Mouse (Mus musculus): ENCODE measurements at regions not wholly inside any gene's neighbourhood (a gene's known extent, or its start where the extent isn't known, plus 50 kb on each side); places are given as distances from the start of the nearest gene placed in this dataset.

DNA sequence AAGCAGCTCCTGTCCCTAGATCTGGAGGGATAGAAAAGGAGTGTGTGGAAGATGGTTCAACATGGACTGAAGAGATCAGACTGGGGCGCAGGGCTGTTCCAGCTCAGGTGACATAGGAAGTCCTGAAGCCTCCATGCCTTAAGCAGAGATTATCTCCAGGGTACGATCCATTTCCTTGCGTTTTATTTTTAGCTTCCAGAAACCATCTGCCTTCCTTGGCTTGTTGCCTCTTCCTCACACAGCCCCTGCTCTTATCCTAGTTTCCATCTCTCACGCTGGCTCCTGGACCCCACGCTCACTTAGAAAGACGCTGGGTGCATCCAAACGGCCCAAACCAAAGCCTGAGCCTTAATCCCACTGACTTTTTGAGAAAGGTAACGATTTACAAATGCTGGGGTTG lies 206.8 kb upstream of the Daam1 start:
- ChIA-PET CTCF (no interaction called here), POLR2A (interaction anchor here in 1 of 4 experiments (1.4 kb wide), 1 partner anchor 163 kb away, joined by 3 read pairs; no protein-coding TSS in a partner anchor)

DNA sequence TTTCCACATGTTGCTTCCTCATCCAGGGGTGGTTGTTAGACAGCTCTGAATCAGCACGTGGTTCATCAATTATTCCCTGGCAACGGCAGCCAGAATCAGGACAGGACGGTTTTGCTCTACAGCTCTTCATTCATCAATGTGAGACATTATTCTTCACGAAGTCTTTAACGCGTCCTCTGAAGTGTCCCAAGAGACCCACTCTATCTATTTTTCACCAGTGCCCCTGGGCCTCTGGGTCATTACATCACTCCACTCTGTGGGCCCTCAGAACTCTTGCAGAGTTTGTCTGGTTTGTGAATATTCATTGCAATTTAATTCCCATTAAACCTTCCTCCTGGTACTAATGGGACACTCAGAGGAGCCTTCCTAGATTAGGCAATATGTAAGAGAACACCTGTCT lies 206.2 kb upstream of the Daam1 start:
- ChIA-PET POLR2A (no interaction called here), CTCF (no interaction called here)

DNA sequence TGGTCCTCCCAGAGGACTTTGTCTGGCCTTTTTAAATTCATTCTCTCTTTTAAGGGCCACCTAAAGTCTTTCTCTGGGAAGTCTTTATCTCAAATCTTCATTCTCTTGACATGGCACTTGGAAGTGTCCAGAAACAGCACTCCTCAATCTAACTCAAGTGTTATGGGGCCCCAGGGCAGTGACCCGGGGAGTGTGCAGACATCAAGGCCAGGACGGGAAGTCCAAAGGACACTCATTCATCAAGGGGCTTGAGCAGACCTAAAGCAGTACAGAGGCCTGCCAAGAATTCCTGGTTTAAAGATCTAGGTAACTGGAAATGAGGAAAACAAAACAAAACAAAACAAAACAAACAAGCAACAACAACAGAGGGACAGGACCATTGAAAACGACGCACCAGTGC lies 205.8 kb upstream of the Daam1 start:
- ChIA-PET POLR2A (interaction anchor here in 1 of 4 experiments (0.7 kb wide), 1 partner anchor 623 kb away, joined by 4 read pairs; no protein-coding TSS in a partner anchor), CTCF (no interaction called here)

DNA sequence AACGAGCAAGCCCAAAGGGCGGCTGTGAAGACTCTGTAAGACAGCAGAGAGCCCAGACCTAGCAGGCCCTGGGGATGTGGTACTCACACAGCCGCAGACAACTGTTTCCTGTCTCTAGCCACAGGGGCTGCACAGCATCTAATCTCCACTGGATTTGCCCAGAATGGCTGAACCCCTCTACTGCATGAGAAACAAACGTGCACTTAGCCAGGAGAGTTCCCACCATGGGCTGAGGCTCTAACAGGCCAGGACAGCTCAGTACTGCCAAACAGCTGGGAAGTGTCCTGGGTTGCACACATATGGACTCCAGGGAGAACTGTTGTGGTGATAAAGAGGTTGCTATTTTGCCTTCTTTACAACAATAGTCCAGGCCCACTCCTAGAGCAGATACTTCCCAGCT lies 204.1 kb upstream of the Daam1 start:
- ChIA-PET CTCF (no interaction called here), POLR2A (interaction anchor here in 1 of 4 experiments (0.5 kb wide), 1 partner anchor 24 kb away, joined by 3 read pairs; no protein-coding TSS in a partner anchor)

DNA sequence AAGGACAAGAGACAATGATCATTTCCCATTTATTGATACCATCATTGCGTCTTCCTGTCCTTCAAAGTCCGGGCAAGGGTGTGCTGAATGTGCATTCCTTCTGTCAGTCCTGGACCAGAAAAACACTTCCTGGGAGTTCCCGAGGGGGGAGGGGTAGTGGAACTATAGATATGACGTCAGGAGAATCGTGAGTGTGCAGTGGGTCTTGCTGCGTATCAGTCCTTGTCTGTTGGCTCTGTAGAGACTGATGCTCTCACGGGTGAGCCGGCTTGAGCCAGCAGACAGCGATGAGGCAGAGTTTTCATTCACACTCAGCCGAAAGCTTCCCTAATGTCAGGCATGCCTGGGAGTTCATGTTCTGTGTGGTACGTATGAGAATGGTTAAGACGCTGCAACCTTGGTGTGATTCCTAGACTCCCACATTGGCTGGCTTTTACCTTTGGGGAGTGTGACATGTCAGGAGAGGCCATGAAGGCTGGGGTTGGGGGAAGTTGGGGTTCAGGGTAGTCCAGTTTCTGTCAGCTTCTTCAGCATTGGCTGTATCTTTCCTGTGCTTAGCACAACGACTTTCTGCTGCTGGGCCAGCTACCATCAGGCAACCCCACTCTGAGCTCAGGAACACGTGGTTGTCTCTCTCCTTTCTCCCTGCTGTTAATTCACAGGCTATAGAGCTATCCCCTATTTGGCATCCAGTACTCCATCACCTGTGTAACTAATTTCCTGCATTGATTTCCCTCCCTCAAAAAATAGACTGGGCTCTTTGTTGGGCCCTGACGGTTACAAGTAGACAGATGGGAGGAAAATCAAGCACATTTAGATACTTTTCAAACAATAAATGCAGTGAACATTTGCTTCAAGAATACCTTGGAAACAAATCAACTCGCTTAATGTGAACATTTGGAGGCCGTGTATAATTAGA lies 203.2 kb upstream of the Daam1 start:
- ChIA-PET CTCF (no interaction called here), POLR2A (no interaction called here)

DNA sequence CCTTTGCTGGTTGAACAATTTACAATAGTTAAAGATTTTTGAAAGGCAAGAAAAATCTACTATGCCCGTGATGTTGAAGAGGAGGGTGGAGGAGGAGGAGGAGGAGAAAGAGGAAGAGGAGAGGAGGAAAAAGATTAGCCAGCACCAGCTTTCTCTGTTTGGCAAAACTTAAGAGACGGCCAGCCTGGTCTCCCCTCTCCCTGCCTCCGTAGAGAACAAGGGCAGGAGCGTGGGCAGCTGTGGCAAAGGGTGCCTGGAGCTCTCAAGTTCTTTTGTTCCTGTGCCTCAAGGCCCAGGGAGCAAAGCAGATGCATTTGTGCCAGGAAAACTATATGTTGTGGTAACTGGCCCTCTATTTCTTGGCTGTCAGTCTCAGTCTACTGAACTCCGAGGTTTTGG lies 202.5 kb upstream of the Daam1 start:
- ChIA-PET CTCF (no interaction called here), POLR2A (no interaction called here)

DNA sequence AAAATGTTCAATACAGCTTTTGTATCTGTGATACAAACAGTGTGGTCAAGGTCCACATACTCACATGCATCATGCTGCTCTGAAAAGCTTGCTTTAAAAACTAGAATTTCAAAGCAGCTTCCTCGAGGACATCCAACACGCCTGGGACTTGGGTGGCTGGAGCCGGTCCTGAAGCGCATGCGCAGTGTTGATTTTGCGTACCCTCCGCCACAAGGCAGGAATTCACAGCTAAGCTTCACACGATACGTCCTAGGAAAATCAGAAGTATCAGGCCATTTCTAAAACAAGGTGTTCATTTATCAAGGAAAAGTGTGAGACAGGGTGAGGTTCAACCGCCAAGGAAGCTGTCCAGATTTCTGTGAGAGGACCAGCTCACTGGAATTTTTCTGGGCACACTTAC lies 202.1 kb upstream of the Daam1 start:
- CTCF ChIA-PET = no interaction called here
- POLR2A ChIA-PET = interaction anchor here in 1 of 4 experiments (0.5 kb wide), 1 partner anchor 318 kb away, joined by 3 read pairs; no protein-coding TSS in a partner anchor

DNA sequence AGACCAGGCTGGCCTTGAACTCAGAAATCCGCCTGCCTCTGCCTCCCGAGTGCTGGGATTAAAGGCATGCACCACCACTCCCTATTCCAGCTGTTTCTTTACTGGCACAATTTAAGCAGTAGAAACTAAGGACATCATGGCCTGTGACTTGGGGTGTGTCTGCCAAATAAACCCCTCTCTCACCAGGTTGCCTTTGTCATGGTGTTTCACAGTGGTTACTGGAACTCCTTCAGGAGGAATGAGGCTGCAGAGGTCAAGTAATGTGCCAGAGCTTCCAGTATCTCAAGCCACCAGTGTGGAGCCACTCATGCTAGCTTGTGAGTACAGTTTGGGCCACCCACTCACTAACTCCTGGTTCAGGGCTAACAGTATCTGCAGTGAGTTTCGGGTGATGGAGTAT lies 200.5 kb upstream of the Daam1 start:
- ChIA-PET POLR2A (interaction anchor here in 2 of 4 experiments (0.5 to 0.9 kb wide), 4 partner anchors 10 to 656 kb away, joined by 3 to 4 read pairs (median 4); partner anchors contain the start of genes Dact1 (in 1 of the 2) and Psma3 (in 1 of the 2)), CTCF (interaction anchor here in 1 of 4 experiments (1.0 kb wide), 1 partner anchor 330 kb away, joined by 5 read pairs; no protein-coding TSS in a partner anchor)

DNA sequence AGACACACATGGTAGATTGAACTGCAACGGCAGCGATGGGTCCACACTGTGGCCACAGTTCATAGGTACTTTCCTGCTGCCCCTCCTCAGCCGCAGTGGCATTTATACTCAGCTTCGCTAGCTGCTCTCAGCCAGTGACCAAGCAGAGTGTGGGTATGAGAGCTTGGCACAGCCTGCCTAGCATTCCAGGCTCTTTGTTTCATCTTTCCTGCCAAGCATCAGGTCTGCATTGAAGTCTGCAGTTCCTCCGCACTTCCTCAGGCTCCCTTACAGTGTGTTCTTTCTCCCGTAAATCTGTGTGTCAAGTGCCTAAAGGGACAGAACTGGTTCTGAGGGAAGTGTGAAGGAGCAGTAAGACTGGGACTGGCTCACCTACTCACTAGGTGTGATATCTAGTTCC lies 194.6 kb upstream of the Daam1 start:
- CTCF ChIA-PET = no interaction called here
- POLR2A ChIA-PET = no interaction called here

DNA sequence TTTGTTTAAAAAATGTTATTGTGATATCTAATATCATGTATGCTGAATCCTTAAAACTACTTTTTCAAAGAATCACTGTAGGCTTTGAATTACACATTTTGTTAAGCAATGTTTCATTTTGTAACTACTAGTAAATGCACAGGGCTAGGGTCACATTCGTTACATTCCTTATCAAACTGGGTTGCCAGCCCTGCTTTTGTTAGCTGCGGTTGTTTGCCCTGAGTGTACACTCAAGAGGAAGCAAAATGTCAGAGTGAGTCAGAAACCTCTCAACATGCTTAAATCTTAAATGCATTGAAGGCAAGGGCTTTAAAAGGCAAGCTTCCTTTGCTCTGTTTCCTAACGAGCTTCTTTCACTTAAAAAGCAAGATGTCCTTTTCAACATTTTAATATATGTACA lies 193.6 kb upstream of the Daam1 start:
- CTCF ChIA-PET = interaction anchor here in 2 of 4 experiments (0.5 to 0.6 kb wide), 2 partner anchors 18 to 300 kb away, joined by 3 read pairs; no protein-coding TSS in a partner anchor
- POLR2A ChIA-PET = interaction anchor here in 1 of 4 experiments (0.8 kb wide), 1 partner anchor 11 kb away, joined by 4 read pairs; no protein-coding TSS in a partner anchor

DNA sequence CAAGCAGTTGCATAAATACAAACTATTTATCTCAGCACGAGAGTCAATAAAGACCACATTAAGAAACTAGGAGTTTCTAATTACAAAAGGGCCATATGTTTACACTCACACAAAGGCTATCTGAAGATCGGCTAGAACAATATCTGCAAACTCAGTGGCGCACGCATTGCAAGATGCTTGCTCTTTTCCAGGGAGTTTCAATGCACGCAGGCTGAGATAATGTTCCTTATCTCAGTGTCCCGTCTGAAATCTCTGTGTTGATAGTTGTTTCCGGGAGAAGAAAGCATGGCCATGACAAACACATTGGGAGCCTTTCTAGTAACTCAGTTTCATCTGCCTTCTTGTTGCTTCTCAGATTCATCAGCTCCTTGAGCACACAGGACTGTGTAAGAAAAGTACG lies 192.6 kb upstream of the Daam1 start:
- CTCF ChIA-PET = interaction anchor here in 2 of 4 experiments (0.6 to 0.7 kb wide), 2 partner anchors 112 to 363 kb away, joined by 3 read pairs; no protein-coding TSS in a partner anchor

DNA sequence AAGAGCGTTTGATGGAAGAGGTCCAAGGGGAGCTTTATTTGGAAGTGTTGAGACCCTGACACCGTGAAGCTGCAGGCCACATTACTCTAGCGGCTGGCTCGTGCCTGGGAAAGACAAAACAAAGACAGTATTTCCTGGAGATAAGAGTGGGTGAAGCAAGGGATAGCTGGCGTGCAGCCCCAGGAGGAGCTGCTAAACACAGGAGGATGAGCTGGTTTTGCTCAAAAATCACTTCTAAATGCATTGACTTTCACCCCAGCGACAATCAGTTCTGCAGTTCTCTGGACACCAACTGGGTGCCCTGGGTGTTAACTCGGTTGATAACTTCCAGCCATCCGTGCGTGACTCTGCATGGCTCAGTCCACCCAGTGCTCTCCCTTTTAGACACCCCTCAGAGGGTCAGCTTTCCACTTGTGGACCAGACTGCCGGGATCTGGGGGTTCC lies 190.8 kb upstream of the Daam1 start:
- POLR2A ChIA-PET = interaction anchor here in 2 of 4 experiments (0.7 to 1.1 kb wide), 2 partner anchors 15 to 1170 kb away, joined by 3 read pairs; no protein-coding TSS in a partner anchor
- CTCF ChIA-PET = no interaction called here

More for the DNA sequence above, 192.6 kb upstream of the Daam1 start:
- POLR2A ChIA-PET = no interaction called here

DNA sequence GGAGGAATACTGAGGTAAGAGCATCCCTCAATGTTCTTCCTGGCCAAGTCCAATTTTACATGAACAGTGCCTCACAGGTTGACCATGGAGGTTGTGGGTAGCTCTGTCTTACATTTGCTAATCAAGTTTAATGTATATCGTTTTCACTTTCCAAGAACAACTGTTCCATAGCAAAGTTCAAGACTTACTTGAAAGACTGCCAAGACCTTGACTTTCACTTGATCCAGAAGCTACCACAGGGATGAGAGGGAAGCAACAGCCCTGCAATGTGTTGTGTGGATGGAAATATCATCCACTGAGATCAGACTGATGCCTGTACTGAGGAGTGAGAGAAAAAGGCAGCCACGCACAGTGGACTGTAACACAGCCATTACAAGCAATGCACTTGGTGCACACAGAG lies 189.4 kb upstream of the Daam1 start:
- ChIA-PET POLR2A (interaction anchor here in 1 of 4 experiments (0.6 kb wide), 1 partner anchor 297 kb away, joined by 5 read pairs; no protein-coding TSS in a partner anchor), CTCF (no interaction called here)

DNA sequence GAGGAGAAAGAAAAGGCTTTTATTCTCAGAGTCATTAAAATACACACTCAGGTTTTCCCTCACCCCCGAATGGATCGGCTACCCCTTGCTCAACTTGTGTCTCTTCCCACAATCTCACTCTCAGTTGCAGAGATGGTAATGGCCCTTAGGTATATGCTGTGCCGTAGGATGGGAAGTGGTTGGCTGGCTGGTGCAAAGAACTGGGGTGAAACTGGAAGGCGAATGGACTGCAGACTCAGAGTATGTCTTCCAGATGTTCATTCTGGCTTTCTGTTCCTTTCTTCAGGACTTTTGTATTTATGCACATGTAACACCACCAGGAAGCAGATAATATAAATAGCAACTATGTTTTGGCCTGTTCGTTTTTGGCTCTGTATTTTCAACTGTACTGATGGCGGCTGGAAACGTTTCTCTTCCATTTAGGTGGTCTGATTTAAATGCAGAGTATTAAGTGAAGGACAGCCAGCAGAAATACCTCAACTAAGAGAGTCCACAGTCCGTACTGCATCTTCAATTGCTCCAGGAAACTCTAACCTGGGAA lies 188.0 kb upstream of the Daam1 start:
- CTCF ChIA-PET = no interaction called here
- POLR2A ChIA-PET = no interaction called here

DNA sequence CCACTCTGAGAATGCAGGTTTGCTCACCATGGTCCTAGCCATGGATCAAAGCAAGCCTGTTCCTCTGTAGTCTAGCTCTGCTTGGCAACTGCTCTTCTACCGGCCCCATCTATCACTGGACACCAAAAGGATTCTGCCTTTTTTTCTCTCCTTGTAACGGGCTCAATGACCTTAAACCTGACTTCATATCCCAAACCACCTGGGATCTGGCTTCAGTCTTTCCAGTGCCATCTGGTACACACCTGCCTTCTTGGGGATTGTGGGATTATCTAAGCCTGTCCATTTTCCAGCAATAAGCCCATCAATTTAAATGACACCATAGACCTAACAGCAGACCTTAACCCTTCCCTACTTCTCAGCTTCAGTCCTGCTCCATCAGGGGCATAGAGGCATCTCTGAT lies 179.6 kb upstream of the Daam1 start:
- POLR2A ChIA-PET = no interaction called here
- CTCF ChIA-PET = no interaction called here

DNA sequence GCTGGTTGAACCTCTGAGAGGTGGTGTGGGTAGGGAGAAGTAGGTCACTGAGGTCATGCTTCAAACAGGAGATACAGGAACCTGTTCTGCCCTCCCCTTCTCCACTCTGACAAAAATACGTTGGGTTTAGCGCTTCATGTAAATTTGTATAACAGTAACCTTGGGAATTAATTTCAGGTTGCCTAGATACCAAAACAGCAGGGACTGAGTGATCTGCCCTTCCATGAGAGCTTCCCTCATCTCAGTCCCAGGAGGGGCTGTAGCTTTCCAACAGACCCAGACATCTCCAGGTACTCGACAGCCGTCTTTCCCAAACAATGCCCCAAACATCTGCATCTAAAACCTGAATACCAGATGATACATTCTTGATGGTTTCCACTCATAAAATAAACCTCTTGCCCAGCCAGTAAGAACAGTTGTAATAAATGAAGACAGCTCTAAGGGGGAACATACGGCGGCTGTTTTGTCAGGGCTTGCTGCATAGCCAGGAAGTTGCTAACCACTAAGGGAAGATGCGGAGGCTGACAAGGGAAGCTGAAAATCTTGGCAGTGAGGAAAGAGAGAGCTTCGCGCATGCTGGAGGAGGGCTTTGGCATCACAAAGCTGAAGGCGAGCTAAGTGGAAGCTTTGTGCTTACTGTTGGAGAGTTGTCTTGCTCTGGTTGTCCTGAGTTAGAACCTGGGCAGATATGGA lies 137.4 kb upstream of the Daam1 start:
- CTCF ChIA-PET = no interaction called here

DNA sequence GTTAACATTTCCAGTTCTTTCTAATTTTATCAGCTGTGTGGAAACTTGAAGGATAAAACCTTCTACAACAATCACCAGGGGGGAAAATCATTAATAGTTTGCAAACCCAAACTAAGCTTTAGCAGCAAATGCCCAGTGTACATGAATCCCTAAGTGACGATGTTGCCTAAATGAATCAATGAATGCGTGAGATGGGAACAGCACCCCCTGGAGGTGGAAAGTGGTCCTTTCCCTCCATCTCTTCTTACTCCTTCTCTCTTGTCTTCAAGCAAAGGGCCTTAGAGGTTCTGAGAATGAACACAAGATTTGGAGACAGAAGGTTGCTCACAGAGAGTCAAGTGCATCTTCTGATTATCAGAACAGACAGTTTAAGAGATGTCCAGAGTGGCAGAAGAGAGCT lies 129.1 kb upstream of the Daam1 start:
- ChIA-PET POLR2A (interaction anchor here in 1 of 4 experiments (0.8 kb wide), 1 partner anchor 18 kb away, joined by 3 read pairs; no protein-coding TSS in a partner anchor), CTCF (interaction anchor here in 3 of 4 experiments (0.6 to 1.8 kb wide), 5 partner anchors 30 to 554 kb away, joined by 3 to 7 read pairs (median 3); no protein-coding TSS in a partner anchor)

More for the DNA sequence above, 137.4 kb upstream of the Daam1 start:
- POLR2A ChIA-PET = interaction anchor here in 1 of 4 experiments (0.5 to 0.7 kb wide), 2 partner anchors 31 to 211 kb away, joined by 3 read pairs; no protein-coding TSS in a partner anchor

DNA sequence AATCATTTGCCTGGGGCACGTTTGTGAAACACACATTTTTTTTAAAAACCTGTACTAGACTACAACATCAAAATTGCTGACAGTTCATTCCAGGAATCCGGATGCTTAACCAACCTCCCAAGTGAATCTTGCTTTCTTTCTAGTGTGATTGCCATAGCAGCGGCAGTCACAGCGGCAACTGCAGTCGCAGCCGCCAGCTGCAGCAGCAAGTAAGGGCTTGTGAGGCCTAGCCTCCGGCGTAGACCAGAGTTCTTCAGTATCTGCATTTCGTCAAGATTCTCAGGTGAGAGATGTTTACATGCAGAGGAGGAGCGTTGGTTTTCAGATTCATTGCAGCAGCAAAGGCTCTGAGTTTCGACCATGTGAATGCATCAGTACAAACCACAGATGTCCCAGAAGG lies 128.7 kb upstream of the Daam1 start:
- POLR2A ChIA-PET = interaction anchor here in 1 of 4 experiments (0.8 to 1.1 kb wide), 2 partner anchors 17 to 391 kb away, joined by 3 read pairs; no protein-coding TSS in a partner anchor
- CTCF ChIA-PET = interaction anchor here in 3 of 4 experiments (0.6 to 1.8 kb wide), 4 partner anchors 31 to 554 kb away, joined by 3 to 5 read pairs (median 3); no protein-coding TSS in a partner anchor
